Mouse (Mus musculus) kidney, embryonic 16.5 days (tissue): ENCODE measurements around the gene Casp14. TPM values are rescaled to one million over a fixed set of nuclear protein-coding genes. Genes with fewer than 3 reads are reported as not detected.

ENCODE experiments used
- ATAC-seq: fragments of 200-750 bp; cut with Nextera tagmentation; 2 replicates; pipeline ENCODE4 v1.8.0; 2017; ENCODE audit warnings: moderate TSS enrichment; ENCODE audit not compliant: low FRiP score, low TSS enrichment
- H3K27ac ChIP-seq: fragments of 300-500 bp; sonication (generic); 2 replicates; pipeline ENCODE4 v1.5.1; 2014; ENCODE audit warnings: low read length
- H3K27me3 ChIP-seq: fragments of 300-500 bp; sonication (generic); 2 replicates; pipeline ENCODE4 v1.6.1; 2014; ENCODE audit warnings: low read length, control low read depth, mixed read lengths; ENCODE audit not compliant: insufficient read depth
- H3K36me3 ChIP-seq: fragments of 300-500 bp; sonication (generic); 2 replicates; pipeline ENCODE4 v1.6.1; 2014; ENCODE audit warnings: low read length, control low read depth, mixed read lengths; ENCODE audit not compliant: insufficient read depth
- H3K4me1 ChIP-seq: fragments of 300-500 bp; sonication (generic); 2 replicates; pipeline ENCODE4 v1.6.1; 2014; ENCODE audit warnings: low read length, control low read depth, mixed read lengths; ENCODE audit not compliant: insufficient read depth
- H3K4me2 ChIP-seq: fragments of 300-500 bp; sonication (generic); replicated peaks from 2 replicates; pipeline ENCODE4 v1.6.1; 2014; ENCODE audit warnings: low read depth, low read length
- H3K4me3 ChIP-seq: fragments of 300-500 bp; sonication (generic); 2 replicates; pipeline ENCODE4 v1.5.1; 2014; ENCODE audit warnings: mild to moderate bottlenecking, low read length
- H3K9ac ChIP-seq: fragments of 300-500 bp; sonication (generic); replicated peaks from 2 replicates; pipeline ENCODE4 v1.6.1; 2014; ENCODE audit warnings: low read length
- H3K9me3 ChIP-seq: fragments of 300-500 bp; sonication (generic); 2 replicates; pipeline ENCODE4 v1.6.1; 2016; ENCODE audit warnings: low read length, control low read depth
- WGBS: fragments of 180-500 bp; shearing (Covaris S2); extraction: QIAGEN DNeasy Blood & Tissue Kit; methylation state at CpG from one replicate; pipeline ENCODE4 v1.1.7; 2014; 5-methylcytosine and 5-hydroxymethylcytosine counted together
- polyA plus RNA-seq: library from polyadenylated mRNA; unstranded; fragments of >200 nt; fragmentation: Nextera tagmentation; extraction: Ambion mirVana; gene quantifications from 2 replicates; pipeline ENCODE4 v1.2.1, GENCODE M21; 2015

The Casp14 gene
- not detected in 2 replicates for polyA plus RNA-seq

DNA sequence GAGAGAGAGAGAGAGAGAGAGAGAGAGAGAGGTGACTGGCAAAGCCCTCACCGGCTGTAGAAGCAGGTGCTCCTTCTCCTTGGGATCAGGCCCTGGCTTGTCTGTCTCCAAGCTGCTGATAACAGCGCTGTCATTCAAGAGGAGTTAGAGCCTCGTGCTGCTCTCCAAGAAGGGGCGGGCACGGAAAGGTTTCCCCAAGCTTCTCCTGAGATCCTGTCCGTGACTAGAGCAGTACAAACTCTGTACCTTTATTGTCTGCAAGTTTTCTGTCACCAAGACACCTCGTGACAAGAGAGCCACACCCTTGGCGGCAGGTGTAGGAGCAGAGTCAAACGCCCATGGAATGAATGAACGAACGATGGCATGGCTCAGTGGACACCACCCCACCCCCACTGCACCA lies at the start of gene Casp14:
Gene Casp14 (minus strand): TSS at position 239 of the 400 bp plus-strand sequence.
- H3K27me3 ChIP-seq: no peaks in the 10 kb centered on the region
- no peaks in the 10 kb centered on the region for H3K9me3 ChIP-seq
- no peak for ATAC-seq
- no peak within 1 kb of the TSS for H3K4me3 ChIP-seq
- no peak within 1 kb of the TSS for H3K4me2 ChIP-seq
- H3K36me3 ChIP-seq: no peaks in the 10 kb centered on the region
- 59% methylated on average over 11 of the region's 11 CpGs for WGBS
- no peak within 1 kb of the TSS for H3K27ac ChIP-seq
- no peaks in the 10 kb centered on the region for H3K4me1 ChIP-seq
- H3K9ac ChIP-seq: no peak within 1 kb of the TSS

DNA sequence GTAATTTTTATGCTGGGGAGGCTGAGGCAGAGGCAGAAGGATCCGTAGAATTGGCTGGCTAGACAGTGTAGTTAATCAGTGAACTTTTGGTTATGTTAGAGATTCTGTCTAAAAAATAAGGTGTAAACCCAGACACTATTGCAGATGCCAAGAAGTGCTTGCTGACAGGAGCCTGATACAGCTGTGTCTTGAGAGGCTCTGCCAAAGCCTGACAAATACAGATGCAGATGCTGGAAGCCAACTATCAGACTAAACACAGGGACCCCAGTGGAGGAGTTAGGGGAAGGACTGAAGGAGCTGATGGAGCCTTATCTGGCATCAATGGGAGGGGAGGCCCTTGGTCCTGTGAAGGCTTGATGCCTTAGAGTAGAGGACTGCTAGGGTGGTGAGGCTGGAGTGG lies 47.5 kb upstream of the Casp14 start:
- Histone ChIP-seq H3K4me2 (no peak overlapping the region), H3K27ac (no peak overlapping the region), H3K27me3 (no peaks in the 10 kb centered on the region), H3K9me3 (peaks cover 7% of the 10 kb centered on the region), H3K4me1 (no peaks in the 10 kb centered on the region), H3K4me3 (no peak overlapping the region), H3K36me3 (no peaks in the 10 kb centered on the region), H3K9ac (no peak overlapping the region)
- WGBS: 77% methylated on average over 1 of the region's 1 CpGs
- ATAC-seq: no peak

DNA sequence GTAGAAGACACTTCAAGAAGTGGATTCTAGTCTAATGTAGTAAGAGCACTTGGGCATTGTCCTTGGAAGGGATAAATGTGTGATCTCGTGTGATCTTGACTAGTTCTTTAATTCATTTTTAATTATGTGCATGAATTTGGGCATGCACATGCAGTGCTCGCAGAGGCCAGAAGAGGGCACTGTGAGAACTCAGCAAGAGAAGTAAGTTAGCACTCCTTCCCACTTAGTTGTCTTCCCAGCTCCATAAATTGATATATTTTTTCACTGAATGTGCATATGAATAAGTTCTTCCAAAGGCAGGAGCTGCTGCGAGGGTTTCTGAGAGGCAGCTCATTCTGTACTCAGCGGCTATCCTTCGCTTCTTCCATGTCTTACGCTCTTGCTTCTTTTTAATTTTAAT lies 37.9 kb upstream of the Casp14 start:
- Histone ChIP-seq H3K4me2 (no peak overlapping the region), H3K9ac (no peak overlapping the region), H3K36me3 (no peaks in the 10 kb centered on the region), H3K27ac (no peak overlapping the region), H3K4me1 (peaks cover 8% of the 10 kb centered on the region; the same call in 1 of the 2 replicates), H3K9me3 (no peaks in the 10 kb centered on the region), H3K27me3 (peaks cover 6% of the 10 kb centered on the region; the same call in 1 of the 2 replicates), H3K4me3 (no peak overlapping the region)
- no peak for ATAC-seq
- 35% methylated on average over 6 of the region's 6 CpGs for WGBS

DNA sequence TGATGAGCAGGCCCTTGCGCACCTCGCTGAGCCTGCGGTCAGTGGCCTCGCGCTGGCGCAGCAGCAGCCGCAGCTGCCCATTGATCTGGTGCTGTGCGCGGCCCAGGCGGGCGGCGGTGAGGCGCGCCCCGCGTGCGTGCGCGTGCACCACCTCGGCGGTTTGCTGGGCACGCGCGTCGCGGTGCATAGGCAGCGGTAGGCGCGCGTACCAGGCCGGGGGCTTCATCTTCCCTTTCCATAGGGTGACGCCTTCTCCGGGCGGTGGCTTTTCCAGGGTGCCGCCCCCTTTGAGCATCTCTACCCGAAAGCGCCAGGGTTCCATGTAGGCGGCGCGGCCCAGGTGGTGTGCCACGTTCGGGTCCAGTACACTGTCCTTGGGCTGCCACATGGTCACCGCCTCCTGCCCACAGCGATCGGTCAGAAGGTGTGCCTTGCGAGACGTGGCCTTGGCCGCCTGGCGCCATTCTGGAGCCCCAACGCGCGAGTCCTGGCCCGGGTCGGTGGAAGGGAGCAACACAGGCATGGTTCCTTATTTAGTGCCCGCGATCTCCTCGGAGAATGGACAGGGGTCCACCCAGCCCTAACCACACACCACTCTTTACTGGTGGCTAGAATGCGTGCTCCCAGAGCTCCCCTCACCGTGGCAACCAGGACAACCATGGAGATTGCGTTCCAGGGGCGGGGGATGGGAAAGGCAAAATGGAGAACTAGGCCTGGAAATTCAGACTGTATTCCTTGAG lies 34.5 kb upstream of the Casp14 start, which contains the start of gene Ccdc105:
Gene Ccdc105 (minus strand): TSS at position 614 of the 740 bp plus-strand sequence.
- 0 out of 2 replicates have a peak within 1 kb of the TSS, but pooled peaks have one; percentile 52 for H3K27ac ChIP-seq
- no peaks in the 10 kb centered on the region for H3K9me3 ChIP-seq
- ATAC-seq: peak; percentile 92
- peaks cover 9% of the 10 kb centered on the region; the same call in 1 of the 2 replicates for H3K4me1 ChIP-seq
- WGBS: 1% methylated on average over 60 of the region's 61 CpGs
- H3K4me3 ChIP-seq: peak within 1 kb of the TSS; percentile 50
- peak within 1 kb of the TSS; percentile 63 for H3K9ac ChIP-seq
- H3K27me3 ChIP-seq: peaks cover 6% of the 10 kb centered on the region; the same call in 1 of the 2 replicates
- peak within 1 kb of the TSS; percentile 90 for H3K4me2 ChIP-seq
- H3K36me3 ChIP-seq: no peaks in the 10 kb centered on the region

DNA sequence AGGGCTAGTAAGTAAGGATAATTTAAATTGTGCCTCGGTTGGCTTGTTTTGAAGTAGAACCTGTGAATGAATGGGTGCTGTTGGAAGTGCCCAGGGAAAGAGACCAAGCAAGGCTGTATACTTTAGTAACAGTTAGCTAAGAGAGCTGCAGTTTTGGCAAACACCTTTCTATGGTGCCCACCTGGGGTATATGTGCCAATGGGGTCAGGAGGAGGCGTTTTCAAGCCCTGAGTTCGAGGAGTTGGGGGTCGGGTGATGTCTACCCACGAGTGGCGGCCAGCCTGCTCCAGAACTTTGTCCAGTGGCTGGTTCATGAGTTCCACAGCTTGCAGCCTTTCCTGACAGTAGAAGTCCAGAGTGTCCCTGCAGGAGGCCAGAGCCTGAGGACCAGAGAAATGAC lies 30.9 kb upstream of the Casp14 start:
- H3K4me2 ChIP-seq: no peak overlapping the region
- peaks cover 13% of the 10 kb centered on the region; the same call in 1 of the 2 replicates for H3K4me1 ChIP-seq
- no peak for ATAC-seq
- no peak overlapping the region for H3K9ac ChIP-seq
- 94% methylated on average over 6 of the region's 6 CpGs for WGBS
- H3K9me3 ChIP-seq: no peaks in the 10 kb centered on the region
- H3K27me3 ChIP-seq: peaks cover 6% of the 10 kb centered on the region; the same call in 1 of the 2 replicates
- H3K27ac ChIP-seq: no peak overlapping the region
- H3K36me3 ChIP-seq: no peaks in the 10 kb centered on the region
- no peak overlapping the region for H3K4me3 ChIP-seq

DNA sequence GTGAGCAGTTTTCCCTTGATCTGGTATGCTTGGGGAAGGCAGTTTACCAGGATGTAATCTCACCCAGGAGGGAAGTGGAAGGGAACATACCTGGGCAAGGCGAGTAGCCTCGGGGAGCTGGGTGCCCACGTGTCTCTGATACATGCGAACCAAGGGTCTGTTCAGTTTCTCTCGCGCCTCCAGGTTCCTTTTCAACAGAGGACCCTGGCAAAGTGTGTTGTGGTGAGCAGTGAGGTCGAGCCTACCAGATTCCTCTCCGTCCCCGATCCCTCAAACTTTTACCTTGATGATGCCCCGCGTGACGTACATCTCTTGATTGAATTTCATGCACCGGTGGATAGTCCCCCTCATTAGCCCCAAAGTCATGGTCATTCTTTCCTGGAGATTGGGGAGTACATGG lies 30.1 kb upstream of the Casp14 start:
- H3K4me3 ChIP-seq: no peak overlapping the region
- H3K4me2 ChIP-seq: no peak overlapping the region
- peaks cover 13% of the 10 kb centered on the region; the same call in 1 of the 2 replicates for H3K4me1 ChIP-seq
- peaks cover 6% of the 10 kb centered on the region; the same call in 1 of the 2 replicates for H3K27me3 ChIP-seq
- no peaks in the 10 kb centered on the region for H3K36me3 ChIP-seq
- H3K9ac ChIP-seq: no peak overlapping the region
- H3K27ac ChIP-seq: no peak overlapping the region
- no peak for ATAC-seq
- no peaks in the 10 kb centered on the region for H3K9me3 ChIP-seq
- 81% methylated on average over 13 of the region's 13 CpGs for WGBS

DNA sequence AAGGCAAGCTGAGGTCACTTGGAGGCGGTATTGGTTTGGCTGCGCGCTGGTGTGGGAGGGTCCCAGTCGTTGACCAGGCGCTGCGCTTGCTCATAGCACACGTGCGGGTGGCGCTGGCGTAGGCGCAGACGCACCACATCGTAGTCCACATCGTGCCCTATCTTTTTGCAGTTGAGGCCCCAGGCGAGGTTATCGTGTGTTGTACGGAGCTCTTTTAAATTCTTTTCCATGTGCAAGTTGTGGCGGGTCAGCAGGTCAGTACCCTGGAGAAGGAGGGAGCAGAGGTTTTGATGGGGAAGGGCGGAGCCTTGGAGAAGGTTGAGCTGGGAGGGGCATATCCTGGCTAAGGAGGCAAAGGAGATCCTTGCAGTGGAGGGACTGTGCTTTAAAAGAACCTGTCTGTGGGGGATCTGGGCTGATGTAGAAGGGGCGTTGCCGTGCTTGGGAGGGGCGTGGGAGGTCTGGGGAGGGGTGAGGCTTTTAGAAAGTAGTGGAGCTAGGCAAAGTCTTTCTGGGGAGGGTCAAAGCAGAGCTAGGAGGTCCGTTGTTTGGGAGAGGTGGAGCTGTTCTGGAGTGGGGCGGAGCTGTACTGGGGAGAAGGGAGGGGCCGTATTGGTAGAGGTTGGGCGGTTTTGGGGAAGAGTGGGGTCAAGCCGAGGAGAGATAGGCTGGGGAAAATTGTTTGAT lies 29.1 kb upstream of the Casp14 start:
- no peaks in the 10 kb centered on the region for H3K9me3 ChIP-seq
- peaks cover 6% of the 10 kb centered on the region; the same call in 1 of the 2 replicates for H3K27me3 ChIP-seq
- peak overlapping the region; percentile 39 for H3K4me3 ChIP-seq
- H3K4me2 ChIP-seq: peak overlapping the region; percentile 62
- WGBS: 2% methylated on average over 27 of the region's 27 CpGs
- H3K4me1 ChIP-seq: peaks cover 10% of the 10 kb centered on the region; the same call in 1 of the 2 replicates
- H3K27ac ChIP-seq: no peak overlapping the region
- H3K36me3 ChIP-seq: no peaks in the 10 kb centered on the region
- ATAC-seq: peak; percentile 72
- peak overlapping the region; percentile 28 for H3K9ac ChIP-seq

DNA sequence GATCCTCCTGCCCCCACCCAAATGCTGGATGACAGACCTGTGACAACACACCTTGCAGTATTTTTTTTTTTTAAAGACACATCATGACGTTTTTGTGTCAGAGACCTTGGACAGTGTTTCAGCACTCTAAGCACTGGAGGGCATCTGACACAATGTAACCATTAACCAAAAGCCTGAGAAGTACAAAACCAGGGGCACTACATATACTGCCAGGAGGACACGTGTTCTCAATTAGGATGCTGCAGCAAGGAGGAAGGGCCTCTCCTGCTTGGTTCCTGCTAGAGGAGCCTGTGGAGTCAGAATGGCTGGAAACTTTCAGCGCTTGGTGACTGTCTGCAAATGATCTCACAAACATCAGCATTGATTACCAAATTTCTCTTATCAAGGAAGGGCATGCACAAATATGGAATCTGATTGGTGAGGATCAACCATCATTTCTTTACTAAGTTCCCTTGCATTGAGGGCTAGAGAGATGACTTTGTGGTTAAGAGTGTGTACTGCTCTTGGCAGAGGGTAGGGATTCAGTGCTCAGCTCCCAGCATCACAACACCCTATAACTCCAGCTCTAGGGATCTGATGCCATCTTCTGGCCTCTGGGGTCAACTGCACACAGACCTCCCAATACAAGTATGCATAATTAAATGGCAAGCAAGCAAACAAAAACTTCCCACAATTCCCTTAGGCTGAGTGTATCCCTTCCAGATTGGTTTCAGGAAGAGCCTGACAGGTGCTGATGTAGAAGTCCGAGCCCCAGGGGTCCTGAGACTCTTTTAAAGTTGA lies 27.5 kb upstream of the Casp14 start:
- peaks cover 5% of the 10 kb centered on the region; the same call in 1 of the 2 replicates for H3K4me1 ChIP-seq
- WGBS: 56% methylated on average over 4 of the region's 4 CpGs
- H3K9ac ChIP-seq: no peak overlapping the region
- ATAC-seq: peak; percentile 68
- no peak overlapping the region for H3K4me2 ChIP-seq
- H3K27me3 ChIP-seq: no peaks in the 10 kb centered on the region
- H3K9me3 ChIP-seq: no peaks in the 10 kb centered on the region
- no peak overlapping the region for H3K4me3 ChIP-seq
- no peaks in the 10 kb centered on the region for H3K36me3 ChIP-seq
- H3K27ac ChIP-seq: no peak overlapping the region

DNA sequence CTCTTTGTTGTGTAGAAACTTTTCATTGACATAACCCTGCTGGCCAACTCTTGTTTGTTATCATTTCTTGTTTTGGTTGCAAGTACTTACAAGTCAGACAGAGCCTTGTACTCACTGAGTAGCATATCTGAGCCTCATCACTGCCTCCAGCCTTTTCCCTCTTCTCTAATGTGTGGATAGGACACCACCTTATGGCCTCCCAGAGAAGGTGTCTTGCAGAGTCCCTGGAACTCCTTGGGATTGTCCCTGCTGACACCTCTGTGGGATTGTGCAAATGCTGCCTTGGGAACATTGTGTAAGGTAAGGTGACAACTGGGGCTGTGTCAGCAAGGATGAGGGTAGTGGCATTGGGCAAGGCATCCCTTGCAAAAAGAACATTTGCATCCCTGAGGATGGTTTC lies 25.6 kb upstream of the Casp14 start:
- H3K4me1 ChIP-seq: peaks cover 5% of the 10 kb centered on the region; the same call in 1 of the 2 replicates
- no peak overlapping the region for H3K4me2 ChIP-seq
- H3K9me3 ChIP-seq: no peaks in the 10 kb centered on the region
- no peak overlapping the region for H3K9ac ChIP-seq
- H3K4me3 ChIP-seq: no peak overlapping the region
- no peaks in the 10 kb centered on the region for H3K36me3 ChIP-seq
- H3K27ac ChIP-seq: no peak overlapping the region
- no peaks in the 10 kb centered on the region for H3K27me3 ChIP-seq
- ATAC-seq: no peak
